Mouse (Mus musculus) layer of hippocampus, adult 2 months (tissue): ENCODE results near the gene Rfx6. TPM values are rescaled to one million over a fixed set of nuclear protein-coding genes. Genes with fewer than 3 reads are reported as not detected.

Experiments
- DNase-seq, 2 experiments: peaks; one replicate each; pipeline ENCODE4 v3.0.0; 2022; ENCODE audit warnings: low spot score in 2 of 2
- H3K27ac ChIP-seq: fragments of 200-600 bp; 2 replicates; pipeline ENCODE4 v1.8.1; 2022
- H3K4me3 ChIP-seq: fragments of 200-600 bp; 2 replicates; pipeline ENCODE4 v1.8.1; 2022; ENCODE audit warnings: mild to moderate bottlenecking
- CTCF ChIP-seq: fragments of 200-600 bp; conservative IDR thresholded peaks from 2 replicates; pipeline ENCODE4 v1.8.1; 2022; ENCODE audit warnings: antibody characterized with exemption, mild to moderate bottlenecking, moderate library complexity
- long read RNA-seq, 2 experiments: library from polyadenylated mRNA; stranded (forward); transcript quantifications; one replicate each; pipeline ENCODE4 v2.0.0; 2021; ENCODE audit warnings: borderline mapping rate in 2 of 2
- total RNA-seq, 2 experiments: library from RNA; stranded (reverse); gene quantifications; 2 replicates each; pipeline ENCODE4 v1.2.3; 2021

Rfx6 gene
- total RNA-seq, result not detected
- long read RNA-seq, experiment 1, result 0 reads
- long read RNA-seq, experiment 2, result 0 reads

GRCm38 (mm10) chr10:51677548-51678250 is at the start of gene Rfx6:
Gene Rfx6, plus strand, starts transcription at chr10:51677756.
- TF ChIP-seq CTCF, result no peak
- no peak for DNase-seq
- no peak within 1 kb of the TSS for H3K27ac ChIP-seq
- peak within 1 kb of the TSS; percentile 44 for H3K4me3 ChIP-seq

GRCm38 (mm10) chr10:51631411-51632136 is 46.0 kb upstream of the Rfx6 start, which contains the start of gene Gprc6a:
Gene Gprc6a, minus strand, starts transcription at chr10:51631461.
- Histone ChIP-seq H3K27ac (no peak within 1 kb of the TSS), H3K4me3 (no peak within 1 kb of the TSS)
- TF ChIP-seq CTCF, result no peak
- no peak for DNase-seq

DNA sequence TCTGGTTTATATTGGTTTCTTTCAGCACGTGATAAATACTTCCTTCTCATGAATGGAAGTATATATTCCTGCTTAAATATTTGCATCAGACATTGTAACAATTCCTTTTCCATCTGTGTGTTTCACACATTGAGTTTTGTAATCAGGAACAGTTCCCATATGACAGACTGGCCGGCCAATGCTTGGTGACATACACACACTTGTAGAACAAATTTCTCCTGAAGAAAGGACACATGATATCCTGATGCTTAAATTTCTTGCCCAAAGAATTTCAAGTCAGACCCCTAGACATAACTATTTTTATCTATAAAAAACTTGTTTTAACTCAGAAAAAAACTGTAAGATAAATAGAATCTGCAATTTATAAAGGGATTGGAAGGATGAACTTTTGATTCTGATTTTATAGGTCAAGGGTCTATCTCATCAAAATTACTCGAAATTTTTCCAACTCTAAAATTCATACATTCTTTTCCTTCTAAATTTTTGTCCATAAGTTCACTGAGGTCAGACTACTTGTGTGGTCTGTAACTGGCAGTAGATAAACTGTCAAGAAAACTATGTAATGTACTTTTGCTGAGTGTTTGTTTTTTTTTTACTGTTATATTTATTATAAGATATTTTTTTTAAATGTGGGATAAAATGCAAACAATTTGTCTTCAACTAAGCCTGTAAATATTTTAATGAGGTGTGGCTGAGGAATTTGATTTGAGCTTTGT is 27.9 kb upstream of the Rfx6 start:
- no peak for DNase-seq
- TF ChIP-seq CTCF, result no peak
- no peak overlapping the region for H3K27ac ChIP-seq
- no peak overlapping the region for H3K4me3 ChIP-seq

GRCm38 (mm10) chr10:51657324-51657723 is 20.2 kb upstream of the Rfx6 start:
- no peak overlapping the region for H3K4me3 ChIP-seq
- no peak overlapping the region for H3K27ac ChIP-seq
- TF ChIP-seq CTCF, result peak; percentile 74
- no peak for DNase-seq

- DNase-seq, result no peak
- H3K4me3 ChIP-seq, result no peak overlapping the region
- peak; percentile 56 for TF ChIP-seq CTCF
- no peak overlapping the region for H3K27ac ChIP-seq
Measured at GRCm38 (mm10) chr10:51669334-51669733, 8.2 kb upstream of the Rfx6 start.

GRCm38 (mm10) chr10:51671583-51671982 is 6.0 kb upstream of the Rfx6 start:
- H3K4me3 ChIP-seq, result no peak overlapping the region
- TF ChIP-seq CTCF, result no peak
- no peak overlapping the region for H3K27ac ChIP-seq
- no peak for DNase-seq

- no peak for TF ChIP-seq CTCF
- Histone ChIP-seq H3K4me3 (no peak overlapping the region), H3K27ac (no peak overlapping the region)
- DNase-seq, result no peak
Measured at GRCm38 (mm10) chr10:51672082-51672779, 5.3 kb upstream of the Rfx6 start.

DNA sequence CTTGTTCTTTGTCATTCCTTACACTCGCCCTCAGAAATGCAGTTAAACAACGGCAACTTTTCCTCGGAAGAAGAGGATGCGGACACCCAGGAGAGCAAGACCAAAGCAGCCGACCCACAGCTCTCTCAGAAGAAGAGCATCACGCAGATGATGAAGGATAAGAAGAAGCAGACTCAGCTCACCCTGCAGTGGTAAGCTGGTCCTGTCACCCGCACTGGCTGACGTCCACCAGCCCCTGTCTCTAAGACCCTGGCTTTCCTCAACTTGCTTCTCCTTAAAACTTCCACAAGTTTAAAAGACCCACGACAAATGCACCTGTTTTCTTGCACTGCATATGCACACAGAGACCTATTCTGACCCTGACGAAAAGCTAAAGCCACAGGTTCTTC is 689 bp downstream of the Rfx6 start:
- Histone ChIP-seq H3K4me3 (peak overlapping the region; percentile 44; the same call in 1 of the 2 replicates), H3K27ac (no peak overlapping the region)
- no peak for DNase-seq
- no peak for TF ChIP-seq CTCF

DNA sequence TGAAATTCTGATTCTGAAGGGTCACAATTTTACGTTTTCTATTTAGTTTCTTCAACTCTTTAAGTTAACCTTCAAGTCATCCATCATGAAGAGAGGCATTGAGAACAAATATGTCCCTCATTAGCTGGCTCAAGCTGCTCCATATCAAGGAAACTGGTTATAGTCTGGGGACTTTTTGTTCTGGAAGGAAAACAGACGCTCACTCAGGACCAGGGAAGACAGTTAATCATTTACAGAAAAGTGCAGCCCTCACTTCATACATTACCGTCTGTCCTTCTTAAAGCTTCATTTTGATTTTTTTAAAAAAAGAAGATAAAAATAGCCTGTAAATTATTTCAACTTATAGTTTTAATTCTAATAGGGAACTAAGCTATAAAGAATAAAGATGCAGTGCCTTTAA is 43.3 kb downstream of the Rfx6 start:
- TF ChIP-seq CTCF, result no peak
- no peak overlapping the region for H3K27ac ChIP-seq
- H3K4me3 ChIP-seq, result no peak overlapping the region
- DNase-seq, result no peak

- DNase-seq, result no peak
- Histone ChIP-seq H3K27ac (no peak overlapping the region), H3K4me3 (no peak overlapping the region)
- no peak for TF ChIP-seq CTCF
Measured at GRCm38 (mm10) chr10:51761436-51761835, 83.9 kb downstream of the Rfx6 start.

GRCm38 (mm10) chr10:51763241-51763640 is 85.7 kb downstream of the Rfx6 start:
- DNase-seq, result no peak
- no peak for TF ChIP-seq CTCF
- H3K27ac ChIP-seq, result no peak overlapping the region
- no peak overlapping the region for H3K4me3 ChIP-seq

DNA sequence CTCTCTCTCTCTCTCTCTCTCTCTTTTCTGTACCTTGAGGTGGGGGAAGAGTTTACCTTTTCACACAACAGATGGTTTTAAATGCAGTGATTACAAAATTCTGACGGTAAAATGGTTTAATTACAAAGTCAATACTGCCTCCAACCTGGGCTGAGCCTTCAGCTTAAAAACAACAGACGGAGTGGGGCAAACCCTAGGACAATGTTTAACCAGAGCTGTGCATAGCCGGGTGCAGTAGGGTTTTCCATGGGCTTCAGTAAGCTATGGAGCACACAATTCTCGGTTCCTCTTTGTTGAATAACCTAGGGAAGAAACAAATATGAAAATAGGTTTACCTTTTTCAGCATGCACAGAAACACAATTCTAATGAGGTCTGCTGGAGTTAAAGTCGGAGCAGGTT is 90.9 kb downstream of the Rfx6 start:
- TF ChIP-seq CTCF, result no peak
- DNase-seq, result no peak
- Histone ChIP-seq H3K4me3 (no peak overlapping the region), H3K27ac (no peak overlapping the region)

GRCm38 (mm10) chr10:51769252-51769651 is 91.7 kb downstream of the Rfx6 start:
- Histone ChIP-seq H3K4me3 (no peak overlapping the region), H3K27ac (no peak overlapping the region)
- no peak for TF ChIP-seq CTCF
- DNase-seq, result no peak
